Mouse (Mus musculus) hindbrain, embryonic 13.5 days (tissue): ENCODE measurements around the gene 1110032A03Rik. TPM values are rescaled to one million over a fixed set of nuclear protein-coding genes. Genes with fewer than 3 reads are reported as not detected.

Source experiments
- ATAC-seq: fragments of 200-750 bp; cut with Nextera tagmentation; 2 replicates; pipeline ENCODE4 v1.8.0; 2017; ENCODE audit warnings: moderate TSS enrichment; ENCODE audit not compliant: low FRiP score
- H3K27ac ChIP-seq: fragments of 300-500 bp; sonication (generic); 2 replicates; pipeline ENCODE4 v1.5.1; 2015; ENCODE audit warnings: inconsistent platforms, mild to moderate bottlenecking, moderate library complexity
- H3K27me3 ChIP-seq: fragments of 300-500 bp; sonication (generic); 2 replicates; pipeline ENCODE4 v1.6.1; 2015; ENCODE audit warnings: mild to moderate bottlenecking, inconsistent platforms
- H3K36me3 ChIP-seq: fragments of 300-500 bp; sonication (generic); 2 replicates; pipeline ENCODE4 v1.6.1; 2015; ENCODE audit warnings: mild to moderate bottlenecking, inconsistent platforms
- H3K4me1 ChIP-seq: fragments of 300-500 bp; sonication (generic); replicated peaks from 2 replicates; pipeline ENCODE4 v1.6.1; 2015; ENCODE audit warnings: inconsistent platforms
- H3K4me2 ChIP-seq: fragments of 300-500 bp; sonication (generic); 2 replicates; pipeline ENCODE4 v1.6.1; 2015; ENCODE audit warnings: inconsistent platforms, mild to moderate bottlenecking, moderate library complexity
- H3K4me3 ChIP-seq: fragments of 300-500 bp; sonication (generic); 2 replicates; pipeline ENCODE4 v1.5.1; 2015; ENCODE audit warnings: mild to moderate bottlenecking, inconsistent platforms
- H3K9ac ChIP-seq: fragments of 300-500 bp; sonication (generic); 2 replicates; pipeline ENCODE4 v1.6.1; 2015; ENCODE audit warnings: mild to moderate bottlenecking, inconsistent platforms
- H3K9me3 ChIP-seq: fragments of 300-500 bp; sonication (generic); 2 replicates; pipeline ENCODE4 v1.6.1; 2016; ENCODE audit warnings: inconsistent platforms
- WGBS: fragments of 180-500 bp; shearing (Covaris S2); methylation state at CpG from one replicate; pipeline ENCODE4 v1.1.7; 2015; 5-methylcytosine and 5-hydroxymethylcytosine counted together
- polyA plus RNA-seq: library from polyadenylated mRNA; unstranded; fragments of >200 nt; fragmentation: Nextera tagmentation; extraction: Ambion mirVana; gene quantifications from 2 replicates; pipeline ENCODE4 v1.2.1, GENCODE M21; 2015

1110032A03Rik gene
- polyA plus RNA-seq, 1 experiment from 2014 or later: 64.6 TPM

GRCm38 (mm10) chr9:50724661-50725330 is 50.5 kb downstream of the 1110032A03Rik start:
- peaks cover 70% of the 10 kb centered on the region for H3K4me1 ChIP-seq
- H3K27me3 ChIP-seq: no peaks in the 10 kb centered on the region
- no peaks in the 10 kb centered on the region for H3K9me3 ChIP-seq
- H3K4me3 ChIP-seq: peak overlapping the region; percentile 4; the same call in 1 of the 2 replicates
- H3K36me3 ChIP-seq: 0 out of 2 replicates have a peak, but pooled peaks cover 1% of the 10 kb centered on the region
- H3K4me2 ChIP-seq: peak overlapping the region; percentile 83
- 40% methylated on average over 3 of the region's 3 CpGs for WGBS
- peak overlapping the region; percentile 91 for H3K27ac ChIP-seq
- H3K9ac ChIP-seq: peak overlapping the region; percentile 62
- no peak for ATAC-seq

DNA sequence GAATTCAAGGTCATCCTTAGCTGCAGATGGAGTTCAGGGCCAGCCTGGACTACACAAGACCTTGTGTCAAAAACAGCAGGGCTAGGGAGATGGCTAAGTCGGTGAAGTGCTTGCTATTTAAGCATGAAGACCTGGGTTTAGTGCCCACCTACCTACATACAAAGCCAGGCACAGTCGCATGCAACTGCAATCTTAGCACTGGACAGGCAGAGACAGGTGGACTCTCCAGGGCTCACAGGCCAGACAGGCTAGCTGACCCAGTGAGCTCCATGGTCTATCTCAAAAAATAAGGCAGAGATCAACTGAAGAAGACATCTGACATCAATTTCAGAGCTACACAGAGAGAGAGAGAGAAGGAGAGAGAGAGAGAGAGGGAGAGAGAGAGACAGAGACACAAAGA is 51.2 kb downstream of the 1110032A03Rik start:
- WGBS: 75% methylated on average over 2 of the region's 2 CpGs
- ATAC-seq: no peak
- Histone ChIP-seq H3K36me3 (peaks cover 5% of the 10 kb centered on the region; the same call in 1 of the 2 replicates), H3K27ac (peak overlapping the region; percentile 91), H3K4me2 (peak overlapping the region; percentile 83), H3K4me1 (peaks cover 70% of the 10 kb centered on the region), H3K9me3 (no peaks in the 10 kb centered on the region), H3K27me3 (no peaks in the 10 kb centered on the region), H3K4me3 (peak overlapping the region; percentile 4; the same call in 1 of the 2 replicates), H3K9ac (peak overlapping the region; percentile 62)

DNA sequence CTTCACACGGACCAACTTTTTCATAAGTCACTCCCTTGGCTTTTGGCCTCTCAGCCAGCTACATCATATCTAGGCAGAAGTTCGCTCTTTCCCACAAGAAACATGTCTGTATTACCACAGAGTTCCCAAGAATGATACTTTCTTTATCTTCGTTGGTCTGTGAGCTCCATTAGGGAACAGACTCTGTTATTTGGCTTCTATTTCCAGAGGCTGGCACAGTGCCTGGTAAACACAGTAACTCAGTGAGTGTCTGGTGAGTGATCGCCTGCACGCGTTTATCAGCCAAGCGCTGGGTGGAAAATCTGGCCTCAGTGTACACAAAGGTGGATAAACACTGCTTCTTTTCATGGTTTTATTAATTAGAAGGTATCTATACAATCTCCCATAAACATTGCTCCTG is 51.9 kb downstream of the 1110032A03Rik start:
- Histone ChIP-seq H3K27ac (peak overlapping the region; percentile 83), H3K4me2 (peak overlapping the region; percentile 37), H3K4me3 (0 out of 2 replicates have a peak overlapping the region, but pooled peaks have one; percentile 9), H3K9me3 (no peaks in the 10 kb centered on the region), H3K4me1 (peaks cover 65% of the 10 kb centered on the region), H3K27me3 (no peaks in the 10 kb centered on the region), H3K36me3 (peaks cover 5% of the 10 kb centered on the region; the same call in 1 of the 2 replicates), H3K9ac (0 out of 2 replicates have a peak overlapping the region, but pooled peaks have one; percentile 35)
- ATAC-seq: no peak
- WGBS: 41% methylated on average over 7 of the region's 7 CpGs

- ATAC-seq: peak; percentile 23; the same call in 1 of the 2 replicates
- Histone ChIP-seq H3K36me3 (peaks cover 10% of the 10 kb centered on the region; the same call in 1 of the 2 replicates), H3K4me3 (no peak overlapping the region), H3K4me2 (peak overlapping the region; percentile 22), H3K4me1 (peaks cover 63% of the 10 kb centered on the region), H3K27ac (peak overlapping the region; percentile 83), H3K9me3 (no peaks in the 10 kb centered on the region), H3K9ac (no peak overlapping the region), H3K27me3 (no peaks in the 10 kb centered on the region)
- 27% methylated on average over 8 of the region's 8 CpGs for WGBS
These were observed 52.8 kb downstream of the 1110032A03Rik start for GRCm38 (mm10) chr9:50722451-50722911.

- no peaks in the 10 kb centered on the region for H3K27me3 ChIP-seq
- H3K9ac ChIP-seq: no peak overlapping the region
- H3K36me3 ChIP-seq: peaks cover 21% of the 10 kb centered on the region
- ATAC-seq: no peak
- 43% methylated on average over 12 of the region's 12 CpGs for WGBS
- no peak overlapping the region for H3K4me3 ChIP-seq
- H3K4me2 ChIP-seq: no peak overlapping the region
- H3K4me1 ChIP-seq: peaks cover 49% of the 10 kb centered on the region
- no peak overlapping the region for H3K27ac ChIP-seq
- no peaks in the 10 kb centered on the region for H3K9me3 ChIP-seq
These were observed 54.3 kb downstream of the 1110032A03Rik start for GRCm38 (mm10) chr9:50721061-50721460.

- Histone ChIP-seq H3K27me3 (no peaks in the 10 kb centered on the region), H3K36me3 (peaks cover 22% of the 10 kb centered on the region), H3K9me3 (no peaks in the 10 kb centered on the region), H3K4me1 (peaks cover 27% of the 10 kb centered on the region), H3K9ac (no peak overlapping the region), H3K27ac (no peak overlapping the region), H3K4me3 (no peak overlapping the region), H3K4me2 (no peak overlapping the region)
- no peak for ATAC-seq
- WGBS: 86% methylated on average over 4 of the region's 4 CpGs
These were observed 56.4 kb downstream of the 1110032A03Rik start for GRCm38 (mm10) chr9:50718878-50719277.

DNA sequence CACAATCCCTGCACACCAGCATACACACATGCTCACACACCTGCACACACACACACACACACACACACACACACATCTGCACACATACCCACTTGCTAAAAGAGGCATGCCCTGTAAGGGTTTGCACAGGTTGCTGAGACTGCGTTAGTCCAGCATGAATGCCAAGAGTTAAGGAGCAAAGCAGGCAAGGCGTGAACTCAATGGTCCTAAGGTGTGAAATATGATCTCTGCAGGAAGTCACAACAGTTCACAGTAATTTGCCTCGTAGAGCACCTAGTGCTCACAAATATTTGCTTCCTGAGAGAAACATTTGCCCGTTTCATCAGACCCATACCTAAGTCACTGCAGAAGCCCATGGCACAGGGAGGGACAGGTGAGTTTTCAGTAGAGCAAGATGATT is 61.1 kb downstream of the 1110032A03Rik start:
- Histone ChIP-seq H3K9me3 (no peaks in the 10 kb centered on the region), H3K27ac (no peak overlapping the region), H3K27me3 (no peaks in the 10 kb centered on the region), H3K4me1 (no peaks in the 10 kb centered on the region), H3K4me3 (no peak overlapping the region), H3K4me2 (no peak overlapping the region), H3K9ac (no peak overlapping the region), H3K36me3 (peaks cover 32% of the 10 kb centered on the region)
- no peak for ATAC-seq
- 74% methylated on average over 4 of the region's 4 CpGs for WGBS

Other genes with a start within 250 kb of the 1110032A03Rik start
- gene Pts, start 246.8 kb downstream of the 1110032A03Rik start, polyA plus RNA-seq: 119 and 128 TPM in 2 replicates
- gene Il18, start 220.7 kb downstream of the 1110032A03Rik start, polyA plus RNA-seq: 17.3 and 17.9 TPM in 2 replicates
- gene Bco2, start 220.3 kb downstream of the 1110032A03Rik start, polyA plus RNA-seq: 0.30 and 0.35 TPM in 2 replicates
- gene Tex12, start 214.2 kb downstream of the 1110032A03Rik start, polyA plus RNA-seq: 0.22 and 0.38 TPM in 2 replicates
- 221 and 228 TPM in 2 replicates for gene Sdhd, start 171.7 kb downstream of the 1110032A03Rik start, polyA plus RNA-seq
- gene Timm8b, start 171.6 kb downstream of the 1110032A03Rik start, polyA plus RNA-seq: 373 and 382 TPM in 2 replicates
- 5.7 and 7.5 TPM in 2 replicates for gene Pih1d2, start 158.2 kb downstream of the 1110032A03Rik start, polyA plus RNA-seq
- gene Nkapd1, start 158.1 kb downstream of the 1110032A03Rik start, polyA plus RNA-seq: 24.5 and 25.9 TPM in 2 replicates
- 45.0 and 46.3 TPM in 2 replicates for gene Dlat, start 115.7 kb downstream of the 1110032A03Rik start, polyA plus RNA-seq
- 35.0 and 36.4 TPM in 2 replicates for gene Dixdc1, start 36.0 kb downstream of the 1110032A03Rik start, polyA plus RNA-seq
- gene 2310030G06Rik, start 29.0 kb downstream of the 1110032A03Rik start, polyA plus RNA-seq: 1.1 and 1.9 TPM in 2 replicates
- gene Cryab, start 24.2 kb downstream of the 1110032A03Rik start, polyA plus RNA-seq: 10.7 and 11.3 TPM in 2 replicates
- gene Hspb2, start 23.2 kb downstream of the 1110032A03Rik start, polyA plus RNA-seq: 1.3 and 1.7 TPM in 2 replicates
- 11.5 and 12.3 TPM in 2 replicates for gene Fdxacb1, start 7.3 kb downstream of the 1110032A03Rik start, polyA plus RNA-seq
- 47.2 and 53.7 TPM in 2 replicates for gene Alg9, start 501 bp downstream of the 1110032A03Rik start, polyA plus RNA-seq
- gene Ppp2r1b, start 69.8 kb upstream of the 1110032A03Rik start, polyA plus RNA-seq: 53.5 and 54.4 TPM in 2 replicates
- 14.3 and 14.9 TPM in 2 replicates for gene Sik2, start 233.6 kb upstream of the 1110032A03Rik start, polyA plus RNA-seq